Mouse (Mus musculus) left cerebral cortex, adult 2 months (tissue): ENCODE results near the gene Pltp. TPM values are rescaled to one million over a fixed set of nuclear protein-coding genes. Genes with fewer than 3 reads are reported as not detected.
"Not testable (repeated sequence)": the region's sequence is repeated elsewhere in the genome, so short reads cannot be mapped to it uniquely, and the experiment has no call there.

Source experiments
- DNase-seq, 2 experiments: peaks; one replicate each; pipeline ENCODE4 v3.0.0; 2021 to 2022; ENCODE audit warnings: low spot score in 2 of 2, mixed read lengths in 1 of 2; ENCODE audit errors: extremely low spot score in 1 of 2
- H3K27ac ChIP-seq: fragments of 200-600 bp; 2 replicates; pipeline ENCODE4 v1.8.1; 2022
- H3K4me3 ChIP-seq: fragments of 200-600 bp; 2 replicates; pipeline ENCODE4 v1.8.1; 2022
- CTCF ChIP-seq: fragments of 200-600 bp; IDR thresholded peaks from 2 replicates; pipeline ENCODE4 v1.8.1; 2022; ENCODE audit warnings: antibody characterized with exemption, mild to moderate bottlenecking, moderate library complexity
- intact Hi-C: fragments of 180-260 bp; cut with DNase I; formaldehyde crosslinking; loops from one replicate; pipeline ENCODE4 v1.15.1; 2025
- total RNA-seq, 2 experiments: library from RNA; stranded (reverse); gene quantifications; 2 replicates each; pipeline ENCODE4 v1.2.3; 2021

The Pltp gene
- total RNA-seq, 2 experiments from 2014 or later = 78.1 to 82.4 TPM

- Histone ChIP-seq H3K27ac (peak overlapping the region; percentile 100), H3K4me3 (peak overlapping the region; percentile 89)
- intact Hi-C loops = loop anchor here (1.0 kb wide), 2 partner anchors 33 to 45 kb away; partner anchors contain the start of genes Neurl2 and Zfp335
- no peak; the same call in none of the 2 replicates for TF ChIP-seq CTCF
- DNase-seq = peak in 1 of 2 experiments; percentile 53
These were observed 21.2 kb upstream of the Pltp start for GRCm38 (mm10) chr2:164878509-164879227.

GRCm38 (mm10) chr2:164877376-164878215 is 20.1 kb upstream of the Pltp start:
- intact Hi-C loops, H3K4me3 ChIP-seq, DNase-seq: not testable (repeated sequence)
- TF ChIP-seq CTCF = peak; percentile 9
- H3K27ac ChIP-seq = peak overlapping the region; percentile 100; the same call in 1 of the 2 replicates

DNA sequence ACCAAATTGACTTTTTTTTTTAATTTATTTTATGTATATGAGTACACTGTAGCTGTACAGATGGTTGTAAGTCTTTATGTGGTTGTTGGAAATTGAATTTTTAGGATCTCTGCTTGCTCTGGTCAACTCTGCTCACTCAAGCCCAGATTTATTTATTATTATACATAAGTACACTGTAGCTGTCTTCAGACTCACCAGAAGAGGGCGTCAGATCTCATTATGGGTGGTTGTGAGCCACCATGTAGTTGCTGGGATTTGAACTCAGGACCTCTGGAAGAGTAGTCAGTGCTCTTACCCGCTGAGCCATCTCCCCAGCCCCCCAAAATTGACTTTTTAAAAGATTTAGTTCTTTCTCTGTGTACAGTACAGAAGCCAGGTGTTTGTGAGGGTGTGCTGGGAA is 18.1 kb upstream of the Pltp start:
- TF ChIP-seq CTCF = peak; percentile 33
- DNase-seq, intact Hi-C loops, H3K4me3 ChIP-seq: not testable (repeated sequence)
- H3K27ac ChIP-seq = peak overlapping the region; percentile 76; the same call in 1 of the 2 replicates

DNA sequence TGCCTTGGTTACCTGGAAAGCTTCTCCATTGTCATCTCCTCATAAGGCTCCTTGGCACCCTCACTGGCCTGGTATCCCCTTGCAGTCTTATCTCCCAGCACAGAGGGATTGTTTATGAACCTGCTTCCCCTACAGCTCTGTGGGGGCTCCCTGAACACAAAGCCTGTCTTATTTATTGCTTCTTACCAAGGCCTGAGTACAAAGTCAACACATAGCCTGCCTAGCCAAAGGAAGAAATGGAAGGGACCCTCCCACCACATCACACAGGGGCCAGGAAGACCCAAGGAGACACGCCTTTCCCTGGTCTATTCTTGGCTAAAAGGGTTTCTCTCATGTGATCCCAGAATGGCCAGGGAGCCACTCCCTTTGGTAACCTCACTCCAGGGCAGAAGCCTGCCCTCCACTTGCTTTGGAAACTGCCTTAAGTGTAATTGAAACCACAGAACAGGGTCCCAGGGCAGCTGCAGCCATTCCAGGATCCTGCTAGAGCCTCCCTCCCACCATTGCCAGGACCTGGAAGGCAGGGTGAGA is 16.8 kb upstream of the Pltp start:
- Histone ChIP-seq H3K27ac (peak overlapping the region; percentile 76), H3K4me3 (no peak overlapping the region)
- TF ChIP-seq CTCF = no peak
- intact Hi-C loops = no loop called here
- DNase-seq = no peak

GRCm38 (mm10) chr2:164873621-164874020 is 16.1 kb upstream of the Pltp start:
- DNase-seq = no peak
- TF ChIP-seq CTCF = no peak
- Histone ChIP-seq H3K4me3 (no peak overlapping the region), H3K27ac (peak overlapping the region; percentile 67)
- intact Hi-C loops = no loop called here

DNA sequence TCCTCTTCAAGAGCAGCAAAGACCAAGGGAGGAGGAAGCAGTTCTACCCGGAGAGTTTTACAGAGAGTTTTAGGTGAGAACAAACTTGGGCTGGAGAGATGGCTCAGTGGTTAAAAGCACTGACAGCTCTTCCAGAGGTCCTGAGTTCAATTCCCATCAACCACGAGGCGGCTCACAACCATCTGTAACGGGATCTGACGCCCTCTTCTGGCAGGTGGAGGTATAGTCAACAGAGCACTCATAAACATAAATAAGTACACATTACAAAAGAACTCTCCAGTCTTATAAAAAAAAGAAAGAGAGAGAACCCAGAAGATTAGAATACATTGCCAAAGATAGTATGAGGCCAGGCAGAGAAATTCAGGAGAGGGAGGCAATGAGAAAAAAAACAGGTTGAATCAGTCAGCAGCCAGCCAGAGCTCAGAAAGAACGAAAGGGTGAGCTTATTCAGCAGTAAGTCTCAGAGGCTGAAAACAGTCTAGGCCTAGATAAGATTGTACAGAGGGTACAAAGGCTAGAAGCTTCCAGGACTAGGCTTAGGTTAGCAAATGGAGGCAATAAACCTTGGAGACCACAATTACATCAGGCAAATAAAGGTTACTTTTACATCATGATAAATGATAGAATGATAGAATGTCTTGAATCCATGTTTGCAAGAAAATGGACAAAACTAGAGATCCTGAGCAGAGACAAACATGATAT is 14.2 kb upstream of the Pltp start:
- Histone ChIP-seq H3K4me3 (no peak overlapping the region), H3K27ac (no peak overlapping the region)
- no peak; the same call in 1 of the 2 replicates for TF ChIP-seq CTCF
- DNase-seq = no peak
- intact Hi-C loops = no loop called here

DNA sequence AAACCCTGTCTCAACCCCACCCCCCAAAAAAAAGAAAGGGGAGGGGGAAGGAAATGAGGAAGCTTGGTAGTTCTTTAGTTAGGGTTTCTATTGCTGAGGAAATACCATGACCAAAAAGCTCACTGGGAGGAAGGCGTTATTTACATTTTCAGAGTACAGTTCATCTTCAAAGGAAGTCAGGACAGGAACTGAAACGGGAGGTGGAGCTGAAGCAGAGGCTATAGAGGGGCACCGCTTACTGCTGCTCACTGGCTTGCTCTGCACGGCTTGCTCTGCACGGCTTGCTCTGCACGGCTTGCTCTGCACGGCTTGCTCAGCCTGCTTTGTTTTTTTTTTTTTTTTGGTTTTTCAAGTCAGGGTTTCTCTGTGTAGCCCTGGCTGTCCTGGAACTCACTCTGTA is 11.0 kb upstream of the Pltp start:
- H3K27ac ChIP-seq = no peak overlapping the region
- H3K4me3 ChIP-seq = no peak overlapping the region
- intact Hi-C loops = no loop called here
- no peak for DNase-seq
- TF ChIP-seq CTCF = no peak

GRCm38 (mm10) chr2:164867566-164867965 is 10.1 kb upstream of the Pltp start:
- Histone ChIP-seq H3K27ac (peak overlapping the region; percentile 62), H3K4me3 (no peak overlapping the region)
- peak; percentile 50 for TF ChIP-seq CTCF
- intact Hi-C loops = no loop called here
- no peak for DNase-seq

DNA sequence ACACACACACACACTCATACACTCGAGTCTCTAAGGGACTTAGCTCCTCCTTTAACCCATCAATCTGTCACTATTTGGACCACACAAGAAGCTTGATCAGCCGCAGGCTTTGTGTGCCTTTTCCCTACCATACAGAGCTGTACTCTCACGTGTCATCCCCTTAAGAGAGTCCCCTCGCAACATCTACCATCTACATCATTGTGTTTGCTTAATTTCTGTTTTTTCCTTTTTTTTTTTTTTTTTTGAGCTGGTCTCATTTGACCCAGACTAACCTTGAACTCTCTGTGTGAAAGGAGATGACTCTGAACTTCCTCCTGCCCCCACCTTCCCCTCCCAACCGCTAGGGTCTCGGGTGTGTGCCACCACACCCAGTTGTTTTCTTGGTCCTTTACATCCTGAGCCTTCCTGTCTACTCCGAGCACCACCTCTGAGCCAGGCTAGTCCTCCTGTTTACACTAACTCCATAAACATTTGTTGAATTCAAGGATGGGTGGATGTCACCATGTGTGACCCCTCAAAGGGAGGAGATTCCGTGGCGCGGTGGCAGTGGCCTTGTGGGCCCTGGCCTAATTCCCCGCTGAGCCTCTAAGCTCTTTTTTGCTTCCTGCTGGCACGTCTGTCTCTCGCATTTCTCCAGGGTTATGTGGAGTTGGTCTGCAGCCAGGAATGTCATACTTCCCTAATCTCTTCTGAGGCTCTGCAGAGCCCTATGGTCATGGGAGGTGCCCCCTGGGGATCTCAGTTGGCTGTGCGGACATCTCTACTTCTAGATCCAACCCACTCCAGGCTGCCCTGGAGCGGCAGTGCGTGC is 9.4 kb upstream of the Pltp start:
- peak overlapping the region; percentile 62 for H3K27ac ChIP-seq
- intact Hi-C loops = no loop called here
- DNase-seq = no peak
- no peak overlapping the region for H3K4me3 ChIP-seq
- TF ChIP-seq CTCF = no peak; the same call in none of the 2 replicates

DNA sequence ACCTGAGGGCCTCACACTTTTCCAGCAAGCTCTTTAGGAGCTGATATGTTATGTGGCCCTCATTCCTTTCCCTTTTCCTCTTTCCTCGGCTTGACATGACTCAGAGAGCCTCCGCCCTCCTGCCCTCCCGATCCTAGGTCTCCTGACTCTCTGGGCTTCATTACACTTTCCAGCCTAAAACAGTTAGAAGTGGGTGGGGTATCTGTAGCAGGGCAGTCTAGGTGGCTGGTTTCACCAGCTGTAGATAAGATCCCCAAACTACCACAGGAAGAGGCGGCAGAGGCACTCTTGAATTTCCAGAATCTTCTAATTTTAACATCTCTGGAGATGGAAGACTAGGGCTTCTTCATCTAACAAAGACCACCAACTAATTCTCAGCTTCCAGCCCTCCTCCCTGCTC is 7.1 kb upstream of the Pltp start:
- no peak for DNase-seq
- TF ChIP-seq CTCF = no peak
- intact Hi-C loops = no loop called here
- Histone ChIP-seq H3K4me3 (no peak overlapping the region), H3K27ac (no peak overlapping the region)

DNA sequence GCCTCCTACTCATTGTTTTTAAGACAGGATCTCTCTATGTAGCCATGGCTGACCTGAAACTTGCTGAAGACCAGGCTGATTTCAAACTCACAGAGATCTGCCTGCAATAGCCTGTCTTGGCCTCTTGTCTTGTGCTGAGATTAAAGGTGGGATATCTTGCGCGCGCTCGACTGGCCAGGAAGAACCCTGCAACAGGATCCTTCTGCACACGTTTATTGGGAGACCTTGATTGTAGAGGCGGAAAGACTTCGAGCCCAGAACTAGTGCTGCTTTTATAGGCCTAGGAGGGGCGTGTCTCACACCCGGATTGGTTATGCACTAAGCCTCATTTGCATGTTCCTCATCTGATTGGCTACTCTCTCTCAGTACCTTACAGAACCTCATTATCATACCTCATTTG is 5.9 kb upstream of the Pltp start:
- DNase-seq, H3K27ac ChIP-seq, intact Hi-C loops, H3K4me3 ChIP-seq: not testable (repeated sequence)
